Mouse (Mus musculus) embryonic fibroblast, embryonic 13.5 days (primary cell): ENCODE results near the gene Mta3.

ENCODE experiments used
- CTCF ChIP-seq: IDR thresholded peaks from 2 replicates; pipeline ENCODE4 v1.5.1; 2011; ENCODE audit warnings: mild to moderate bottlenecking, control low read depth, low read length, moderate library complexity, borderline replicate concordance; ENCODE audit not compliant: insufficient read depth
- POLR2A ChIP-seq: IDR thresholded peaks from 2 replicates; pipeline ENCODE4 v1.6.1; 2011; ENCODE audit warnings: low read depth, mild to moderate bottlenecking, control low read depth, low read length, moderate library complexity

- TF ChIP-seq CTCF, result no peak
- TF ChIP-seq POLR2A, result no peak
These were observed 53.6 kb downstream of the Mta3 start for GRCm38 (mm10) chr17:83759547-83759946.
